Mouse (Mus musculus) E14TG2a.4 (cell line): ENCODE measurements around the gene Lin54.

Experiments used
- CTCF ChIP-seq: conservative IDR thresholded peaks from 2 replicates; pipeline ENCODE4 v1.5.1; 2014; ENCODE audit warnings: low read length
- NANOG ChIP-seq: IDR thresholded peaks from 2 replicates; pipeline ENCODE4 v1.6.1; 2014; ENCODE audit warnings: borderline replicate concordance, low read length, mixed read lengths

- no peak for TF ChIP-seq CTCF
- no peak for TF ChIP-seq NANOG
Measured at GRCm38 (mm10) chr5:100427276-100427675, 73.2 kb downstream of the Lin54 start.
